ENCODE assay signal across 19 mouse cellular contexts in the genomic region with DNA sequence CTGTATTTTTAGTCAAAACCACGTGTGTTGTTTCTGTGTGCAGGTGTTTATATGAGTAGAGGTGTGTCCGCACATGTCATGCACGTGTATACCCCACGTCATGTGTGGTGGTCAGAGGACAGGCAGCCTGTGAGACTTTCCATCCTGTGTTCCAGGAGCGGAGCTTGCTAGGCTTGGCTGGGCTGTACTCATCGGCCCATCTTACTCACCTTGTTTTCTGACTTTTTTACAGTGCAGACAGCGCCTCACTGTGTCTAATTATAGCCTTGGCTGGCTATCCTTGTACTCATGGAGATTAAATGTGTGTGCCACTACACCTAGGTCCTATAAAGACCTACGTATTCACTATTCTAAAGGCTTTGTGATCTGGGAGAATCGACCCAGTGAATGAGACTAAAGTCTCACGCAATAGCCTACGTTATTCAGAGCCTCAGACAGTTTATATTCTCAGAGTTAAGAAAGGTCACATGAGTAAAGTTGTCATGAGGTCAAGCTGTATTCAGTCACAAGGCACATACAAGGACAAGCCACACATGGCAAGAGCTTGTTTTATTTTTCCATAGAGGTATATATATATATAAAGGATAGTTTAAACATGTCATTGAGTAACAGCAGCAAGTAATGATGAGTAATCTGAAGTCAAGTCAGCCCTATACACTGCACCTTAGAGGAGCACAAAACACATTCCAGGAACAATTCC. TPM values are rescaled to one million over a fixed set of nuclear protein-coding genes. Genes with fewer than 3 reads are reported as not detected.
DNase-seq lines count a peak whose midpoint lies in the region; ATAC-seq and TF ChIP-seq lines count a peak whose summit lies in the region.
"Had no signal": no experiment of that assay in that cellular context is flagged by ENCODE, and none has a peak within 500 bp of the region (broad histone marks: within the 10 kb centered on the region; RNA-seq: fewer than 3 reads in every experiment).

No protein-coding gene starts in this region.

- H3K27ac ChIP-seq in heart, adult 2 months, result no peak overlapping the region
- H3K27ac ChIP-seq in forebrain, embryonic 10.5 days, result no peak overlapping the region
- H3K27ac ChIP-seq: forebrain, embryonic 13.5 days; hindbrain, embryonic 13.5 days; limb, embryonic 13.5 days; liver, embryonic 15.5 days had no signal

- H3K27me3 ChIP-seq in heart, adult 2 months (ENCODE audit: control insufficient read depth, insufficient read depth, low read length), result no peaks in the 10 kb centered on the region
- no peaks in the 10 kb centered on the region for H3K27me3 ChIP-seq in Patski
- H3K27me3 ChIP-seq in forebrain, embryonic 10.5 days (ENCODE audit: poor library complexity, severe bottlenecking), result no peaks in the 10 kb centered on the region
- H3K27me3 ChIP-seq: forebrain, embryonic 13.5 days; hindbrain, embryonic 13.5 days; limb, embryonic 13.5 days; liver, embryonic 15.5 days; megakaryocyte, embryonic 14.5 days had no signal

- intact Hi-C loops in heart, adult 2 months (cut with DNase I), result no loop called here
- intact Hi-C loops in heart, postnatal 36 days (cut with DNase I), result no loop called here
- intact Hi-C loops in heart, postnatal 10 days (cut with DNase I), result no loop called here

- H3K9me3 ChIP-seq in forebrain, embryonic 10.5 days, result no peaks in the 10 kb centered on the region
- H3K9me3 ChIP-seq: forebrain, embryonic 13.5 days; hindbrain, embryonic 13.5 days; limb, embryonic 13.5 days; liver, embryonic 15.5 days; megakaryocyte, embryonic 14.5 days had no signal

- H3K79me2 ChIP-seq in heart, adult 2 months (replicated peaks; ENCODE audit: control insufficient read depth, insufficient read depth, low read length), result no peaks in the 10 kb centered on the region

- no peak for TF ChIP-seq POLR2A in heart, adult 2 months (IDR thresholded peaks at IDR 0.05; ENCODE audit: insufficient read depth, low read depth, low read length)

- peak in 1 of 2 experiments; percentile 3 for DNase-seq in heart, adult 2 months
- no peak for DNase-seq in heart, postnatal 36 days
- DNase-seq in Patski (ENCODE audit: low read depth, low spot score), result no peak
- peak; percentile 14 for DNase-seq in heart, adult 8-10 months (ENCODE audit: low spot score)
- peak; percentile 30 to 34 for DNase-seq in heart, postnatal 10 days
- no peak for DNase-seq in forebrain, embryonic 10.5 days (ENCODE audit: extremely low spot score, low spot score)
- no peak for DNase-seq in layer of hippocampus, adult 9-10 months (ENCODE audit: low spot score)
- DNase-seq: adrenal gland, postnatal 25 days; cerebellum, adult 9-11 months; kidney, postnatal 10 days; lung, postnatal 10 days; right cerebral cortex, adult 18-20 months; thymus, adult 2 months had no signal

- in situ Hi-C loops in Patski (cut with MboI; ENCODE audit: low pct_unique_long_range_greater_than_20kb), result no loop called here

- H3K4me3 ChIP-seq in heart, adult 2 months, result no peak overlapping the region
- no peak overlapping the region for H3K4me3 ChIP-seq in forebrain, embryonic 10.5 days
- H3K4me3 ChIP-seq: forebrain, embryonic 13.5 days; hindbrain, embryonic 13.5 days; limb, embryonic 13.5 days; liver, embryonic 15.5 days; megakaryocyte, embryonic 14.5 days had no signal

- WGBS in heart, adult 2 months, result 67% methylated on average over 11 of the region's 11 CpGs
- WGBS in forebrain, embryonic 10.5 days, result 93% methylated on average over 11 of the region's 11 CpGs

- H3K36me3 ChIP-seq in heart, adult 2 months (ENCODE audit: control insufficient read depth, insufficient read depth, low read length), result no peaks in the 10 kb centered on the region
- peaks cover 100% of the 10 kb centered on the region for H3K36me3 ChIP-seq in forebrain, embryonic 10.5 days (replicated peaks)

- ATAC-seq in Patski, result no peak
- ATAC-seq: forebrain, embryonic 13.5 days; midbrain, embryonic 16.5 days had no signal

- no peaks in the 10 kb centered on the region; the same call in 1 of the 2 replicates for H3K4me1 ChIP-seq in heart, adult 2 months (ENCODE audit: control insufficient read depth, insufficient read depth, low read length)
- no peaks in the 10 kb centered on the region for H3K4me1 ChIP-seq in forebrain, embryonic 10.5 days
- H3K4me1 ChIP-seq: forebrain, embryonic 13.5 days; hindbrain, embryonic 13.5 days; limb, embryonic 13.5 days; liver, embryonic 15.5 days; megakaryocyte, embryonic 14.5 days had no signal

- no peak overlapping the region for H3K9ac ChIP-seq in heart, adult 2 months (ENCODE audit: low read depth, low read length)
- H3K9ac ChIP-seq: forebrain, embryonic 13.5 days; hindbrain, embryonic 13.5 days; limb, embryonic 13.5 days; liver, embryonic 15.5 days had no signal

- no peak for TF ChIP-seq EP300 in heart, adult 2 months (IDR thresholded peaks at IDR 0.05; ENCODE audit: insufficient read depth, low read depth, low read length)

- peak; percentile 37 for TF ChIP-seq CTCF in heart, adult 2 months (IDR thresholded peaks at IDR 0.05)
- TF ChIP-seq CTCF in Patski (IDR thresholded peaks at IDR 0.05), result peak; percentile 31

- CTCF ChIA-PET in Patski (lab: Charles Lee), result interaction anchor here (1.3 kb wide), 1 partner anchor 9 kb away, joined by 4 read pairs; no protein-coding TSS in a partner anchor

- POLR2A ChIA-PET in Patski (lab: Charles Lee), result no interaction called here

RNA-seq across cellular contexts. Expression of gene Kif20b, which starts 31.8 kb away (rescaled TPM):
- total RNA-seq in heart, adult 2 months (2021), result under 1 TPM; 0.63 to 0.91 TPM
- polyA plus RNA-seq in heart, adult 2 months (2012; rRNA removed), result 0.06 and 0.76 TPM in 2 replicates
- 1 to 10 TPM; 1.6 to 1.9 TPM for total RNA-seq in heart, postnatal 36 days (2021)
- polyA plus RNA-seq in Patski (2021), result 34.1 TPM
- under 1 TPM; 0.30 to 0.87 (median 0.56) TPM for total RNA-seq in heart, adult 8-10 months (2022)
- total RNA-seq in heart, postnatal 10 days (2021), result 1 to 10 TPM; 8.2 to 9.9 TPM
- polyA plus RNA-seq in forebrain, embryonic 10.5 days (2016; fragmentation: Nextera tagmentation; extraction: Ambion mirVana), result 92.3 and 92.7 TPM in 2 replicates

Comparison
In these comparisons a context has a peak if more than half of its experiments do, and no peak if none do; other contexts are left out.
1. DNase-seq: peak in heart, adult 8-10 months (single experiment) and heart, postnatal 10 days (2 of 2); none in heart, postnatal 36 days (0 of 2), Patski (single experiment), forebrain, embryonic 10.5 days (single experiment) and layer of hippocampus, adult 9-10 months (single experiment).